Mouse (Mus musculus) megakaryocyte, embryonic 14.5 days (primary cell): ENCODE measurements around the gene Igf2r.

Experiments used
- FLI1 ChIP-seq: IDR thresholded peaks from 2 replicates; pipeline ENCODE4 v1.6.1; 2012; ENCODE audit warnings: low read length, inconsistent platforms, mixed read lengths
- GATA1 ChIP-seq: IDR thresholded peaks from 3 replicates; pipeline ENCODE4 v1.6.1; 2012; ENCODE audit warnings: mixed read lengths, low read length, inconsistent platforms, borderline replicate concordance

DNA sequence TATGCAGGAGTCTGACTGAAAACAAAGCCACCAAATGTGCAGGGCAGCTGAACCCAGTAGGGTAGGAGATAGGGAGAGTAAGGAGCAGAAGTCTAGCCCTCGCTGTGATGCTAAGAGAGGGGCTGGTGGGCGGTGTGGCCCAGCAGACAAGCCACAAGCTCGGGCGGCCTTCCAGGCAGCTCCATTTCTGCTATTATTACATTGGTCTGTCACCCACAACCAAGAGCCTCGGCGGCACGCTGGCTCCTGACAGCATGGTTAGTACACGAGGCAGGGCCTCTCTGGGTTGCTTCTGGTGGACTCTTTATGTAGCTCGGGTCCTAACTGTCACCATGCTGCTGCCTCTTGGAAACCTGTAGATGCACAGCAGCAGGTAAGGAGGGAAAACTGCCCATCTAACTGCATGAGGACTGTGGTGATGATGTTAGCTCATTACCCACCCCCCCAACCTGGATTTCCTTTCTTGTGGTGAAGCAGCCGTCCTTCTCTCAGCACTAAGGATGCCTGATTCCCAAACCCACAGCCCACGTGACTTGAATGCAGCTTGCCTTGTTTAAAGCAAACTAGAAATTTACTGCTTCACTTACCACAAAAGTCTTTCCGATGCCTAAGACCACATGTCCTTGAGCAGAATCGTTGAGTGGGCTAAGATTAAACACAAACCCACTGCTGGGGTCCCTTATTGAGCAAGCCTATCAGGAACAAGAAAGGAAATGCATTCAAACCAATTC lies 59.2 kb downstream of the Igf2r start:
- TF ChIP-seq GATA1 (no peak), FLI1 (no peak)
